Mouse (Mus musculus) lung, postnatal 0 days (tissue): ENCODE results near the gene Erc1. TPM values are rescaled to one million over a fixed set of nuclear protein-coding genes. Genes with fewer than 3 reads are reported as not detected.
A peak's percentile ranks its signal among the peaks of the same experiment; 100 is the strongest.
"Not testable (repeated sequence)": the region's sequence is repeated elsewhere in the genome, so short reads cannot be mapped to it uniquely, and the experiment has no call there.

ENCODE experiments used
- ATAC-seq: fragments of 200-750 bp; cut with Nextera tagmentation; 2 replicates; pipeline ENCODE4 v1.8.0; 2017; ENCODE audit warnings: moderate library complexity
- DNase-seq: peaks from one replicate; pipeline ENCODE4 v3.0.0-alpha.2; 2016; ENCODE audit warnings: low spot score
- H3K27ac ChIP-seq: fragments of 300-500 bp; sonication (generic); 2 replicates; pipeline ENCODE4 v1.5.1; 2014; ENCODE audit warnings: antibody characterized with exemption, mild to moderate bottlenecking, low read length, mixed read lengths
- H3K27me3 ChIP-seq: fragments of 300-500 bp; sonication (generic); replicated peaks from 2 replicates; pipeline ENCODE4 v1.6.1; 2014; ENCODE audit warnings: low read length, mixed read lengths; ENCODE audit not compliant: insufficient read depth
- H3K36me3 ChIP-seq: fragments of 300-500 bp; sonication (generic); 2 replicates; pipeline ENCODE4 v1.6.1; 2014; ENCODE audit warnings: low read length, mixed read lengths; ENCODE audit not compliant: insufficient read depth
- H3K4me1 ChIP-seq: fragments of 300-500 bp; sonication (generic); 2 replicates; pipeline ENCODE4 v1.6.1; 2014; ENCODE audit warnings: antibody characterized with exemption, low read depth, low read length, mixed read lengths; ENCODE audit not compliant: insufficient read depth
- H3K4me2 ChIP-seq: fragments of 300-500 bp; sonication (generic); replicated peaks from 2 replicates; pipeline ENCODE4 v1.6.1; 2014; ENCODE audit warnings: low read depth, mild to moderate bottlenecking, low read length, moderate library complexity, mixed read lengths
- H3K4me3 ChIP-seq: fragments of 300-500 bp; sonication (generic); 2 replicates; pipeline ENCODE4 v1.5.1; 2014; ENCODE audit warnings: low read depth, low read length
- H3K9ac ChIP-seq: fragments of 300-500 bp; sonication (generic); replicated peaks from 2 replicates; pipeline ENCODE4 v1.6.1; 2014; ENCODE audit warnings: low read depth, mild to moderate bottlenecking
- H3K9me3 ChIP-seq: fragments of 300-500 bp; sonication (generic); 2 replicates; pipeline ENCODE4 v1.6.1; 2016; ENCODE audit warnings: low read length, mixed read lengths
- CTCF ChIP-seq: IDR thresholded peaks from 2 replicates; pipeline ENCODE4 v1.5.1; 2016; ENCODE audit warnings: antibody characterized with exemption, mild to moderate bottlenecking
- EP300 ChIP-seq: IDR thresholded peaks from 2 replicates; pipeline ENCODE4 v1.6.1; 2016; ENCODE audit warnings: antibody characterized with exemption, mild to moderate bottlenecking, control low read depth
- WGBS: fragments of 180-500 bp; shearing (Covaris S2); extraction: QIAGEN DNeasy Blood & Tissue Kit; methylation state at CpG from one replicate; pipeline ENCODE4 v1.1.7; 2014; 5-methylcytosine and 5-hydroxymethylcytosine counted together
- polyA plus RNA-seq: library from polyadenylated mRNA; unstranded; fragments of >200 nt; fragmentation: Nextera tagmentation; extraction: Ambion mirVana; gene quantifications from 2 replicates; pipeline ENCODE4 v1.2.1, GENCODE M21; 2015

Erc1 gene
- polyA plus RNA-seq, 1 experiment from 2014 or later, result 9.9 TPM

GRCm38 (mm10) chr6:119657418-119658178 is 190.4 kb downstream of the Erc1 start:
- Histone ChIP-seq H3K36me3 (no peaks in the 10 kb centered on the region), H3K4me2 (no peak overlapping the region), H3K4me1 (no peaks in the 10 kb centered on the region), H3K9ac (no peak overlapping the region), H3K4me3 (no peak overlapping the region), H3K9me3 (no peaks in the 10 kb centered on the region), H3K27ac (no peak overlapping the region), H3K27me3 (no peaks in the 10 kb centered on the region)
- 86% methylated on average over 7 of the region's 7 CpGs for WGBS
- TF ChIP-seq CTCF (no peak), EP300 (no peak)
- DNase-seq, result no peak
- ATAC-seq, result no peak

- H3K4me2 ChIP-seq, ATAC-seq, H3K27ac ChIP-seq, H3K4me3 ChIP-seq, H3K9me3 ChIP-seq, H3K9ac ChIP-seq, DNase-seq, H3K36me3 ChIP-seq, H3K27me3 ChIP-seq, H3K4me1 ChIP-seq: not testable (repeated sequence)
- 91% methylated on average over 2 of the region's 2 CpGs for WGBS
These were observed 193.2 kb downstream of the Erc1 start for GRCm38 (mm10) chr6:119654777-119655176.

GRCm38 (mm10) chr6:119643880-119644460 is 204.0 kb downstream of the Erc1 start:
- H3K36me3 ChIP-seq, result no peaks in the 10 kb centered on the region
- no peak overlapping the region for H3K4me2 ChIP-seq
- no peaks in the 10 kb centered on the region for H3K27me3 ChIP-seq
- no peak overlapping the region for H3K4me3 ChIP-seq
- H3K9ac ChIP-seq, result no peak overlapping the region
- TF ChIP-seq CTCF, result no peak
- TF ChIP-seq EP300, result no peak
- H3K9me3 ChIP-seq, result no peaks in the 10 kb centered on the region
- DNase-seq, result no peak
- no peak for ATAC-seq
- H3K27ac ChIP-seq, result no peak overlapping the region
- WGBS, result 44% methylated on average over 14 of the region's 14 CpGs
- no peaks in the 10 kb centered on the region for H3K4me1 ChIP-seq

- H3K9me3 ChIP-seq, result no peaks in the 10 kb centered on the region
- TF ChIP-seq CTCF, result no peak
- H3K36me3 ChIP-seq, result no peaks in the 10 kb centered on the region
- H3K27ac ChIP-seq, result no peak overlapping the region
- no peaks in the 10 kb centered on the region for H3K4me1 ChIP-seq
- no peaks in the 10 kb centered on the region for H3K27me3 ChIP-seq
- H3K9ac ChIP-seq, result no peak overlapping the region
- 54% methylated on average over 7 of the region's 7 CpGs for WGBS
- no peak overlapping the region for H3K4me2 ChIP-seq
- no peak overlapping the region for H3K4me3 ChIP-seq
- ATAC-seq, result 0 out of 2 replicates have a peak, but pooled peaks have one; percentile 49
- peak; percentile 32 for DNase-seq
These were observed 204.7 kb downstream of the Erc1 start for GRCm38 (mm10) chr6:119643178-119643728.

- H3K4me3 ChIP-seq, result no peak overlapping the region
- no peak overlapping the region for H3K27ac ChIP-seq
- no peak overlapping the region for H3K9ac ChIP-seq
- no peaks in the 10 kb centered on the region for H3K27me3 ChIP-seq
- H3K36me3 ChIP-seq, result no peaks in the 10 kb centered on the region
- TF ChIP-seq EP300 (0 out of 2 replicates have a peak, but pooled peaks have one; percentile 10), CTCF (no peak; the same call in 1 of the 2 replicates)
- WGBS, result 41% methylated on average over 2 of the region's 2 CpGs
- H3K9me3 ChIP-seq, result no peaks in the 10 kb centered on the region
- no peaks in the 10 kb centered on the region for H3K4me1 ChIP-seq
- DNase-seq, result peak; percentile 75
- peak; percentile 90 for ATAC-seq
- H3K4me2 ChIP-seq, result no peak overlapping the region
These were observed 205.2 kb downstream of the Erc1 start for GRCm38 (mm10) chr6:119642718-119643117.

- WGBS, result 43% methylated on average over 2 of the region's 2 CpGs
These were observed 212.3 kb downstream of the Erc1 start for GRCm38 (mm10) chr6:119635629-119636028.

More at GRCm38 (mm10) chr6:119635629-119636028, 212.3 kb downstream of the Erc1 start:
- ATAC-seq (peak; percentile 58), DNase-seq (peak; percentile 42)
- no peaks in the 10 kb centered on the region for H3K27me3 ChIP-seq
- H3K4me1 ChIP-seq, result no peaks in the 10 kb centered on the region
- H3K9me3 ChIP-seq, result no peaks in the 10 kb centered on the region
- no peak overlapping the region for H3K9ac ChIP-seq
- no peak for TF ChIP-seq EP300
- TF ChIP-seq CTCF, result no peak
- no peaks in the 10 kb centered on the region for H3K36me3 ChIP-seq
- H3K27ac ChIP-seq, result no peak overlapping the region
- H3K4me3 ChIP-seq, result no peak overlapping the region
- H3K4me2 ChIP-seq, result no peak overlapping the region
